Mouse (Mus musculus): ENCODE data around the gene Tmod3. TPM values are rescaled to one million over a fixed set of nuclear protein-coding genes. Genes with fewer than 3 reads are reported as not detected.

The Tmod3 gene
- polyA plus RNA-seq, 1 experiment = 69.3 TPM

DNA sequence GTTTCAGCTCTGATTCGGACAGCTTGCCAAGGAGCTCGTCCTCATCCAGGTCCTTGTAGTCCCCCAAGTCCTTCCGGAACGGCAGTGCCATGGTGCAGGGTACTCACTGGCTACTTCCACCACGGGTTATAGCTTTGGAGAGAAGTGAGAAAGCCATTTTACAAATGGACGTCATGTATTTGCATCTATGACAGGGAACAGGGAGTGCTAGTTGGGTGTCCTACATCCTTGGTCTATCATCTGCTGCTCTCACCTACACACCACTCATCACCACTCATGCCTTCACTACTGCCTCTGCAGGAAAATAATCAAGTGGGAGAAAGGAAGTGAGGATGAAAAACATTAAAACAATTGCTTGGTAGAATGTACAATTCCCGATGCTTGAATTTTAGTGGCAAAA, 27.0 kb downstream of the Tmod3 start:
- H3K9ac ChIP-seq (ENCODE audit: low read depth, poor library complexity, severe bottlenecking) = no peak overlapping the region
- TF ChIP-seq POLR2A (IDR thresholded peaks at IDR 0.05; ENCODE audit: insufficient read depth, low read length) (no peak), CTCF (IDR thresholded peaks at IDR 0.05; ENCODE audit: low read depth, low read length) (no peak), EP300 (IDR thresholded peaks at IDR 0.05; ENCODE audit: insufficient read depth, low read depth, low read length) (no peak)

DNA sequence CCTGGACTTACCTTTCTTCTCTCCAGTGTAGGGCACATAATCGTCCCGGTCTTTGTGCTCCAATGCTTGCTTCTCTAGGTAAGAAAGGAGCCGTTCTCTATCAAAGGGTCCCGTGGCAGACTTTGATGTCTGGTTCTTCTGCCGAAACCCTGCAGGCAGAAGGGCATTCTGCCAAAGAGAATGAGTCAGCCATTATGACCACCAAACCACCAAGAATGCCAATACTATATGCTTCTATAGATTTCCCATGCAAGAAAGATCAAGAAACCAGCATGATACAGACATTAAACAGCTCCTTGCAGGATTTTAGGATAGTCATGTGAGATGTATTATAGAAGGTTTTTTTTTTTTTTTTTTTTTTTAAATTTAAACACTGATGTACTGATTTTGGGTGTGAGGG, 30.1 kb downstream of the Tmod3 start:
- Histone ChIP-seq H3K27me3 (ENCODE audit: control insufficient read depth, insufficient read depth, low read length, poor library complexity, severe bottlenecking) (no peaks in the 10 kb centered on the region), H3K27ac (ENCODE audit: insufficient read depth, low read length) (no peak overlapping the region), H3K36me3 (ENCODE audit: control insufficient read depth, insufficient read depth, low read length, poor library complexity, severe bottlenecking) (no peaks in the 10 kb centered on the region), H3K9ac (ENCODE audit: low read depth, poor library complexity, severe bottlenecking) (no peak overlapping the region), H3K9me3 (replicated peaks; ENCODE audit: control insufficient read depth, insufficient read depth, low read length, poor library complexity, severe bottlenecking) (no peaks in the 10 kb centered on the region), H3K4me3 (ENCODE audit: low read depth, low read length) (no peak overlapping the region), H3K4me1 (ENCODE audit: control insufficient read depth, insufficient read depth, low read length) (no peaks in the 10 kb centered on the region)
- TF ChIP-seq CTCF (IDR thresholded peaks at IDR 0.05; ENCODE audit: low read depth, low read length) (no peak), EP300 (IDR thresholded peaks at IDR 0.05; ENCODE audit: insufficient read depth, low read depth, low read length) (no peak)

More for the DNA sequence above, 27.0 kb downstream of the Tmod3 start:
- H3K27ac ChIP-seq (ENCODE audit: insufficient read depth, low read length) = no peak overlapping the region
- H3K4me3 ChIP-seq (ENCODE audit: low read depth, low read length) = no peak overlapping the region
- no peaks in the 10 kb centered on the region for H3K27me3 ChIP-seq (ENCODE audit: control insufficient read depth, insufficient read depth, low read length, poor library complexity, severe bottlenecking)
- no peaks in the 10 kb centered on the region for H3K9me3 ChIP-seq (replicated peaks; ENCODE audit: control insufficient read depth, insufficient read depth, low read length, poor library complexity, severe bottlenecking)
- no peaks in the 10 kb centered on the region for H3K4me1 ChIP-seq (ENCODE audit: control insufficient read depth, insufficient read depth, low read length)
- no peaks in the 10 kb centered on the region for H3K36me3 ChIP-seq (ENCODE audit: control insufficient read depth, insufficient read depth, low read length, poor library complexity, severe bottlenecking)

DNA sequence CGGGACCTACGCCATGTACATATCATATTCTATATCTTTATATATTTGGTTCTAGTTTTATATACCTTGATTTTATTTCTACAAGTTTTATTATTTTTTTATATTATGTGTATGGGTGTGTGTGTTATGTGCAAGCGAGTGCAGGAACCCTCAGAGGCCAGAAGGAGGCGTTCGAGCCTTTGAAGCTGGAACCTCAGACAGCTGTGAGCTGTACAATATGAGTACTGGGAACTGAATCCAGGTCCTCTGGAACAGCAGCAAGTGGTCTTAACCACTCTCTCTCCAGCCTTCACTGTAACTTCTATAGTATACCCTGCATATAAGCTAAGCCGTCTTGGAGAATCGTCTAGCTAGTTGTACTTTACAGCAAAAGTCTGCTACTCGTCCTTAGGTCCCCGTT, 31.4 kb downstream of the Tmod3 start:
- H3K9ac ChIP-seq (ENCODE audit: low read depth, poor library complexity, severe bottlenecking) = no peak overlapping the region

DNA sequence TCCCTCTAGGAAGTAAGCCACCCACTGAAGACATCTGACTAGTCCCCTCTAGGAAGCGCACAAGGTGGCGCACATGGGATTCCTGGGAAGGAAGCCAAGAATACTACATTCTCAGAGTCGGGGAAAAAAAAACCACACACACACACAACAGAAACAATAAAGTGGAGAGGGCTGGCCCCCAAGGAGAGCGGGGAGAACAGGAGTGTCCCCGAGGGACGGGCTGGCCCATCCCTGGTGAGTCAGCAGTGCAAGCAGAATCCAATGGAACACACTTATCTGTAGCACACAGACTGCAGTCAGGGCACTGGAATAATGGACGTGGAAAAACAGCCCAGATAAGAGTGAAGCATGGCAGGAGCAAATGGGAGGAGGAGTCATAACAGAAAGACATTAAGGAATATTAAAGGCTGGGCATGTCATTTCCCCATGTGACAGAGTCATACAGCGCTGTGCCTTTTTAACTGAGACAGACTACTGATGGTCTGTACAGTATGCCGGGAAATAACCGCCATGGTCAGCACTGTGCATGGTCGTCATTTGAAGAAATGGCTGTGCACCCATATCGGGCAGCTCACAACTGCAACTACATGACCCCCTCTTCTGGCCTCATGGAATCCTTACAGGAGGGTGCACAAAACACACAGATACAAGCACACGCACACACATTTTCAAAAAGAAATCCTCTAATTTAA, 31.9 kb downstream of the Tmod3 start:
- H3K4me3 ChIP-seq (ENCODE audit: low read depth, low read length) = no peak overlapping the region
- no peaks in the 10 kb centered on the region for H3K4me1 ChIP-seq (ENCODE audit: control insufficient read depth, insufficient read depth, low read length)
- no peak overlapping the region for H3K27ac ChIP-seq (ENCODE audit: insufficient read depth, low read length)
- no peak for TF ChIP-seq EP300 (IDR thresholded peaks at IDR 0.05; ENCODE audit: insufficient read depth, low read depth, low read length)
- no peak for TF ChIP-seq CTCF (IDR thresholded peaks at IDR 0.05; ENCODE audit: low read depth, low read length)
- TF ChIP-seq POLR2A (IDR thresholded peaks at IDR 0.05; ENCODE audit: insufficient read depth, low read length) = no peak
- no peak overlapping the region for H3K9ac ChIP-seq (ENCODE audit: low read depth, poor library complexity, severe bottlenecking)
- no peaks in the 10 kb centered on the region for H3K9me3 ChIP-seq (replicated peaks; ENCODE audit: control insufficient read depth, insufficient read depth, low read length, poor library complexity, severe bottlenecking)
- no peaks in the 10 kb centered on the region for H3K36me3 ChIP-seq (ENCODE audit: control insufficient read depth, insufficient read depth, low read length, poor library complexity, severe bottlenecking)
- H3K27me3 ChIP-seq (ENCODE audit: control insufficient read depth, insufficient read depth, low read length, poor library complexity, severe bottlenecking) = no peaks in the 10 kb centered on the region

More for the DNA sequence above, 31.4 kb downstream of the Tmod3 start:
- H3K9me3 ChIP-seq (replicated peaks; ENCODE audit: control insufficient read depth, insufficient read depth, low read length, poor library complexity, severe bottlenecking) = no peaks in the 10 kb centered on the region
- no peaks in the 10 kb centered on the region for H3K4me1 ChIP-seq (ENCODE audit: control insufficient read depth, insufficient read depth, low read length)
- H3K36me3 ChIP-seq (ENCODE audit: control insufficient read depth, insufficient read depth, low read length, poor library complexity, severe bottlenecking) = no peaks in the 10 kb centered on the region
- no peak overlapping the region for H3K27ac ChIP-seq (ENCODE audit: insufficient read depth, low read length)
- TF ChIP-seq CTCF (IDR thresholded peaks at IDR 0.05; ENCODE audit: low read depth, low read length) (peak; percentile 39), POLR2A (IDR thresholded peaks at IDR 0.05; ENCODE audit: insufficient read depth, low read length) (no peak), EP300 (IDR thresholded peaks at IDR 0.05; ENCODE audit: insufficient read depth, low read depth, low read length) (no peak)
- no peaks in the 10 kb centered on the region for H3K27me3 ChIP-seq (ENCODE audit: control insufficient read depth, insufficient read depth, low read length, poor library complexity, severe bottlenecking)
- no peak overlapping the region for H3K4me3 ChIP-seq (ENCODE audit: low read depth, low read length)

DNA sequence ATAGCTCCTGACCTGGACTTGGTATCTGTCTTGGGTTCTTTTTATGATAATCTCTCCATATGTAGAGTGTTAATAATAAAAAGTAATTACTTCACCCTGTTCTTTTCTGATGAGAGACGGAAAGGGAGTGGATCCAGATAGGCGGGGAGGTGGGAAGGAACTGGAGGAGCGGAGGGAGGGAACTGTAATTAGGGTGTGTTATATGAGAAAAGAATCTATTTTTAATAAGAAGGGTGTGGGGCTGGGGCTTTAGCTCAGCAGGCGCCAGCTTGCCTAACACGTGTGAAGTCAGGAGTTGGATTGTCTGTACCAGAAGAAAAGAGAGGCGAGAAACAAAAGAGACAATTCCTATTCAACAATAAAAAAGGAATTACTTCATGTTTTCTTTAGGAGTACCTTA, 35.8 kb downstream of the Tmod3 start:
- Histone ChIP-seq H3K4me1 (ENCODE audit: control insufficient read depth, insufficient read depth, low read length) (no peaks in the 10 kb centered on the region), H3K4me3 (ENCODE audit: low read depth, low read length) (no peak overlapping the region), H3K27me3 (ENCODE audit: control insufficient read depth, insufficient read depth, low read length, poor library complexity, severe bottlenecking) (no peaks in the 10 kb centered on the region), H3K36me3 (ENCODE audit: control insufficient read depth, insufficient read depth, low read length, poor library complexity, severe bottlenecking) (no peaks in the 10 kb centered on the region), H3K27ac (ENCODE audit: insufficient read depth, low read length) (no peak overlapping the region), H3K9ac (ENCODE audit: low read depth, poor library complexity, severe bottlenecking) (no peak overlapping the region), H3K9me3 (replicated peaks; ENCODE audit: control insufficient read depth, insufficient read depth, low read length, poor library complexity, severe bottlenecking) (no peaks in the 10 kb centered on the region)
- TF ChIP-seq CTCF (IDR thresholded peaks at IDR 0.05; ENCODE audit: low read depth, low read length) (no peak), EP300 (IDR thresholded peaks at IDR 0.05; ENCODE audit: insufficient read depth, low read depth, low read length) (no peak), POLR2A (IDR thresholded peaks at IDR 0.05; ENCODE audit: insufficient read depth, low read length) (no peak)

DNA sequence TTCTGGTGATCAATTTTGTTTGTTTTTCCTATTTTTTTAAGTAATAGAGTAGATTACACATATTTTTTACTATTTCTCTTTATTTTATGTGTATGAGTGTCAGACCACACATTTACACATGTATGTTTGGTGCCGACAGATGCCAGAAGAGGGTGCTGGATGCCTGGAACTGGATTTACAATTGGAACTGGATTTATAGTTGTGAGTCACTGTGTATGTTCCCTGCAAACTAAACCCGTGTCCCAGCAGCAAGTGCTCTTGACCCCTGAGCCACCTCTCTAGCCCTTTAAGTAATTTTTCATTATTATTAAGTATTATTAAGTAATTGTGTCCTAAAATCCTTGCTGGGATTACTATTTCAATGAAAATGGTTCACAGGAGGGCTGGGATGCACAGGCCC, 37.2 kb downstream of the Tmod3 start:
- Histone ChIP-seq H3K27me3 (ENCODE audit: control insufficient read depth, insufficient read depth, low read length, poor library complexity, severe bottlenecking) (no peaks in the 10 kb centered on the region), H3K4me3 (ENCODE audit: low read depth, low read length) (no peak overlapping the region), H3K4me1 (ENCODE audit: control insufficient read depth, insufficient read depth, low read length) (no peaks in the 10 kb centered on the region), H3K9me3 (replicated peaks; ENCODE audit: control insufficient read depth, insufficient read depth, low read length, poor library complexity, severe bottlenecking) (no peaks in the 10 kb centered on the region), H3K27ac (ENCODE audit: insufficient read depth, low read length) (no peak overlapping the region), H3K36me3 (ENCODE audit: control insufficient read depth, insufficient read depth, low read length, poor library complexity, severe bottlenecking) (no peaks in the 10 kb centered on the region), H3K9ac (ENCODE audit: low read depth, poor library complexity, severe bottlenecking) (no peak overlapping the region)
- no peak for TF ChIP-seq EP300 (IDR thresholded peaks at IDR 0.05; ENCODE audit: insufficient read depth, low read depth, low read length)
- no peak for TF ChIP-seq CTCF (IDR thresholded peaks at IDR 0.05; ENCODE audit: low read depth, low read length)
- no peak for TF ChIP-seq POLR2A (IDR thresholded peaks at IDR 0.05; ENCODE audit: insufficient read depth, low read length)
